Mouse (Mus musculus) intestine, postnatal 0 days (tissue): ENCODE data around the gene Snrnp40. TPM values are rescaled to one million over a fixed set of nuclear protein-coding genes. Genes with fewer than 3 reads are reported as not detected.

Experiments used
- ATAC-seq: fragments of 200-750 bp; cut with Nextera tagmentation; 2 replicates; pipeline ENCODE4 v1.8.0; 2017; ENCODE audit warnings: mild to moderate bottlenecking, moderate TSS enrichment, moderate library complexity
- H3K27ac ChIP-seq: fragments of 300-500 bp; sonication (generic); 2 replicates; pipeline ENCODE4 v1.5.1; 2014; ENCODE audit warnings: mild to moderate bottlenecking, low read depth, low read length, moderate library complexity
- H3K27me3 ChIP-seq: fragments of 300-500 bp; sonication (generic); replicated peaks from 2 replicates; pipeline ENCODE4 v1.6.1; 2014; ENCODE audit warnings: low read length, mixed read lengths; ENCODE audit not compliant: control insufficient read depth, insufficient read depth
- H3K36me3 ChIP-seq: fragments of 300-500 bp; sonication (generic); 2 replicates; pipeline ENCODE4 v1.6.1; 2014; ENCODE audit warnings: mild to moderate bottlenecking, moderate library complexity; ENCODE audit not compliant: control insufficient read depth, insufficient read depth
- H3K4me1 ChIP-seq: fragments of 300-500 bp; sonication (generic); replicated peaks from 2 replicates; pipeline ENCODE4 v1.6.1; 2014; ENCODE audit warnings: antibody characterized with exemption, low read length, mixed read lengths; ENCODE audit not compliant: control insufficient read depth, insufficient read depth
- H3K4me2 ChIP-seq: fragments of 300-500 bp; sonication (generic); replicated peaks from 2 replicates; pipeline ENCODE4 v1.6.1; 2014; ENCODE audit warnings: low read depth, mild to moderate bottlenecking, moderate library complexity
- H3K4me3 ChIP-seq: fragments of 300-500 bp; sonication (generic); 2 replicates; pipeline ENCODE4 v1.5.1; 2014; ENCODE audit warnings: low read depth, low read length
- H3K9ac ChIP-seq: fragments of 300-500 bp; sonication (generic); 2 replicates; pipeline ENCODE4 v1.6.1; 2014; ENCODE audit warnings: mild to moderate bottlenecking, low read depth, low read length
- H3K9me3 ChIP-seq: fragments of 300-500 bp; sonication (generic); 2 replicates; pipeline ENCODE4 v1.6.1; 2016; ENCODE audit warnings: mixed run types; ENCODE audit not compliant: control insufficient read depth
- CTCF ChIP-seq: sonication (generic); IDR thresholded peaks from 2 replicates; pipeline ENCODE4 v1.5.1; 2016; ENCODE audit warnings: low read depth, mild to moderate bottlenecking, control low read depth, antibody characterized with exemption, moderate library complexity
- WGBS: fragments of 180-500 bp; shearing (Covaris S2); extraction: QIAGEN DNeasy Blood & Tissue Kit; methylation state at CpG from one replicate; pipeline ENCODE4 v1.1.7; 2014; 5-methylcytosine and 5-hydroxymethylcytosine counted together
- polyA plus RNA-seq: library from polyadenylated mRNA; unstranded; fragments of >200 nt; fragmentation: Nextera tagmentation; extraction: Ambion mirVana; gene quantifications from 2 replicates; pipeline ENCODE4 v1.2.1, GENCODE M21; 2015

Gene Snrnp40
- polyA plus RNA-seq = 44.3 and 46.1 TPM in 2 replicates

DNA sequence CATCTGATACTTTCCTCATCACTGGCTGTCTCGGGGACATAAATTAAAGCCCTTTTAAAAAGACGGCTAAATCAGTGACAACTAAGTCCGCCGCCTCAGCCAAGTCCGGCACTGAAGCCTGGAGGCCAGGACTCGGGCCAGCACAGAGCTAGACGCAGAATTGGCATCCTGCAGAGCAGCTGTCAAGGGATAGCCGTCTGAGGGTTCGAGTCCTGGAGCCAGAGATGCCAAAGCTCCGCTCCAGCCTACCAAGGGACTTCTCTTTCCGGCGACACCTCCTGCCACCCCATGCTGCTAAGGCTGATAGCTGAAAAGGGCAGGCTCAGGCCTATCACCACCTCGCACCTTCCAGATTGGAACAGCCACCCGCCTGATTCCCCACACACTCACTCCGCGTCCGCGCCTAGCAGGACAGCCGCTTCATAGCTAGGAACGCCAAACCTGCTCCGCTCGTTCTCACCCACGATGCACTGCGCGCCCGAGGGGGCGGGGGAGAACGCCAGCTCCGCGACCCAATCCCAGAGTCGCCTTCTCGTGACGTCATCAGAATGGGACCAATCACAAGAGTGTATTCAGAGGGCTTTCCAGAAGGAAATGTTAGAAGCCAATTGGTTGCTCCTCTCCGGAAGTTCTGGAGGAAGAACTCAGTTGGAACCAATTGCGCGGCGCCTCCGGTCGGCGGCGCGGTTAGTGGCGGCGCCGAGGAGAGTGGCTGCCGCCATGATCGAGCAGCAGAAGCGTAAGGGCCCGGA lies at the start of gene Snrnp40, which contains the start of gene Zcchc17:
TSS of gene Snrnp40 (plus strand) at position 647 of the 752 bp plus-strand sequence.
TSS of gene Zcchc17 (minus strand) at position 458 of the 752 bp plus-strand sequence.
- no peaks in the 10 kb centered on the region for H3K9me3 ChIP-seq
- peak within 1 kb of the TSS; percentile 79 for H3K4me2 ChIP-seq
- H3K36me3 ChIP-seq = peaks cover 20% of the 10 kb centered on the region
- under 1% methylated on average over 49 of the region's 49 CpGs for WGBS
- H3K4me3 ChIP-seq = peak within 1 kb of the TSS; percentile 83
- H3K27ac ChIP-seq = peak within 1 kb of the TSS; percentile 47
- no peaks in the 10 kb centered on the region for H3K27me3 ChIP-seq
- H3K9ac ChIP-seq = peak within 1 kb of the TSS; percentile 85
- peak; percentile 38 for TF ChIP-seq CTCF
- H3K4me1 ChIP-seq = peaks cover 5% of the 10 kb centered on the region; the same call in 1 of the 2 replicates
- peak; percentile 100 for ATAC-seq

DNA sequence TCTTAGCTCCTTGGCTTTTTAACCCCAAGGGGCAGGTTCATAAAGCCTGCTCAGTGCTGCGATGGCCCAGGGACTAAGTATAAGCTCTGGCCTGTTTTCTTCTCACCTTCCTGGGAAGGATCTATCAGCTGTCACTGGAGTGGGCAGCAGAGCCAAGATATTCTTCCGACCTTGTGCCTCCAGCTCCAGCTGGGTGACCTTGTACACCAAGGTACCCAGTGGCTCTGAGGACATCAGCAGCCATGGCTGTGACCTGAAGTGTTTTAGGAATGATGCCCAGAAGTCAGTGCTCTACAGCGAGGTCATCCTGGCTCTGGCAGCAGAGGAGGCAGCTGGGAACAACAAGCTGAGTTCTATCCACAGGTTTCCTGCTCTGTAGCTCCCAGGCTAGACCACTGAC lies 47.4 kb upstream of the Snrnp40 start:
- Histone ChIP-seq H3K4me1 (no peaks in the 10 kb centered on the region), H3K27ac (no peak overlapping the region), H3K36me3 (peaks cover 21% of the 10 kb centered on the region), H3K4me2 (no peak overlapping the region), H3K9me3 (no peaks in the 10 kb centered on the region), H3K27me3 (peaks cover 20% of the 10 kb centered on the region; the same call in 1 of the 2 replicates), H3K4me3 (no peak overlapping the region), H3K9ac (no peak overlapping the region)
- WGBS = 78% methylated on average over 3 of the region's 3 CpGs
- no peak for TF ChIP-seq CTCF
- ATAC-seq = no peak

- ATAC-seq = no peak
- 81% methylated on average over 4 of the region's 4 CpGs for WGBS
- TF ChIP-seq CTCF = no peak
- Histone ChIP-seq H3K9me3 (no peaks in the 10 kb centered on the region), H3K9ac (no peak overlapping the region), H3K4me2 (no peak overlapping the region), H3K36me3 (peaks cover 30% of the 10 kb centered on the region), H3K27ac (no peak overlapping the region), H3K4me1 (no peaks in the 10 kb centered on the region), H3K4me3 (no peak overlapping the region), H3K27me3 (peaks cover 12% of the 10 kb centered on the region; the same call in 1 of the 2 replicates)
These were observed 46.4 kb upstream of the Snrnp40 start for GRCm38 (mm10) chr4:130313552-130313951.

DNA sequence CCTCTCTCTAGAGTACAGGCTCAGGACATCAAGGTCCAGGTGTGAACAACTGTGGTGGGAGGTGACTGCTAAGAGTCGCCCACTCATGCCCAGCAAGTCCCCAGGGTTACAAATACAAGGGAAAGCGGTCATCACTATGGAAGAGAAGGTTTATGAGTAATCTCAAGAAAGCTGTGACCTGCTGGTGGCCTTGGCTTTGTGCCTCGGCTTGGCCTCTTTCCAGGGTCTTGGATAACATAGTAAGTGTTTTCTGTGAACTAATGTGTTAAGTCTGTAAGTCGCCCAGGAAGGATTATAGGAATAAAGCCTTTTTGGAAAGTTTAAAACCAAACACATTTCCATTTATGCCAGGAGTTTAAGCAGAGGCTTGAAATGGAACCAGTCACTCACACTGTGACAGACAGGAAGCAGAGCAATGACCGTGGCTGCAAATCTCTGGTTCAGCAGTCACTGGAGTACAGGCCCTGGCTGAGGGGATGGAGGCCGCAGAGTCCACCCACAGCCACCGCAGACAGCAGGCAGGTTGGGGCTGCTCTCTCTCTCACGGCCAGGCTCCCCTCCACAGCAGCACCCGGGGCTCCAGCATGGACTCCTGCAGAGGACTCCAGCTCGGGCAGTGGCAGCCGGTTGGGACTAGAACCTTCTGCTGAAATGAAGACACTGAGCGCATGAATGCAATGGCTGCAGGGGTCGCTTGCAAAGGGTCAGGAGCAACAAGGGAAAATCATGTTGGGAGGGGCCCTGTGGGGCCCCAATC lies 44.0 kb upstream of the Snrnp40 start:
- H3K4me1 ChIP-seq = no peaks in the 10 kb centered on the region
- H3K4me2 ChIP-seq = no peak overlapping the region
- ATAC-seq = no peak
- no peaks in the 10 kb centered on the region for H3K9me3 ChIP-seq
- H3K4me3 ChIP-seq = no peak overlapping the region
- TF ChIP-seq CTCF = no peak
- no peak overlapping the region for H3K27ac ChIP-seq
- H3K36me3 ChIP-seq = peaks cover 43% of the 10 kb centered on the region
- H3K27me3 ChIP-seq = no peaks in the 10 kb centered on the region
- 69% methylated on average over 13 of the region's 13 CpGs for WGBS
- no peak overlapping the region for H3K9ac ChIP-seq

DNA sequence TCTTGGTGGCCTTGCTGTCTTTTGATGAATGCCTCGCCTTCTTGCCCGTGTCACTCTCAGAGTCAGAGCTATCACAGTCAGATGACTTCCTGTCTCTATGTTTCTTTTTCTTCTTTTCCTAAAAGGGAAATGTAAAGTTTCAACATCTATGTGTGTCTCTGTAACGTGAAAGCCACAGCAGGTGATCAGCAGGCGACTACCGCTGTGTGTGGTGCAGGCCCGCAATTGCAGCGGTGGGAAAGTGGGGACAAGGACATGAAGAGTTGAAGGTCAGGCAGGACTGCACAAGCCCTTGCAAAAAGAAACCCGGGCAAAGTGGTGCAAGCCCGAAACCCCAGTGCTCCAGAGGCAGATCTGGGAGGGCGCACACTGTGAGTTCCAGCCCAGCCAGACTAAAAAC lies 43.2 kb upstream of the Snrnp40 start:
- H3K36me3 ChIP-seq = peaks cover 47% of the 10 kb centered on the region
- no peak overlapping the region for H3K27ac ChIP-seq
- no peaks in the 10 kb centered on the region for H3K27me3 ChIP-seq
- H3K4me2 ChIP-seq = no peak overlapping the region
- no peak for TF ChIP-seq CTCF
- H3K9me3 ChIP-seq = no peaks in the 10 kb centered on the region
- no peak overlapping the region for H3K4me3 ChIP-seq
- ATAC-seq = no peak
- 86% methylated on average over 10 of the region's 10 CpGs for WGBS
- no peaks in the 10 kb centered on the region for H3K4me1 ChIP-seq
- H3K9ac ChIP-seq = no peak overlapping the region

- WGBS = 70% methylated on average over 3 of the region's 3 CpGs
- no peak for ATAC-seq
- no peak overlapping the region for H3K4me2 ChIP-seq
- no peak overlapping the region for H3K27ac ChIP-seq
- no peak overlapping the region for H3K9ac ChIP-seq
- H3K4me1 ChIP-seq = no peaks in the 10 kb centered on the region
- TF ChIP-seq CTCF = no peak
- peaks cover 59% of the 10 kb centered on the region for H3K36me3 ChIP-seq
- no peaks in the 10 kb centered on the region for H3K27me3 ChIP-seq
- no peaks in the 10 kb centered on the region for H3K9me3 ChIP-seq
- H3K4me3 ChIP-seq = no peak overlapping the region
These were observed 41.8 kb upstream of the Snrnp40 start for GRCm38 (mm10) chr4:130318122-130318521.
